Comparison of ENCODE assay signal across 25 mouse cellular contexts in genomic region chr5:101785921-101786614, GRCm38 (mm10). TPM values are rescaled to one million over a fixed set of nuclear protein-coding genes. Genes with fewer than 3 reads are reported as not detected.
DNase-seq lines count a peak whose midpoint lies in the region; ATAC-seq and TF ChIP-seq lines count a peak whose summit lies in the region.
"Had no signal": no experiment of that assay in that cellular context is flagged by ENCODE, and none has a peak within 500 bp of the region (broad histone marks: within the 10 kb centered on the region; RNA-seq: fewer than 3 reads in every experiment).

No protein-coding gene starts in this region.

- TF ChIP-seq POLR2A in brain, embryonic 14.5 days (IDR thresholded peaks at IDR 0.05; ENCODE audit: borderline replicate concordance, extremely low read depth, insufficient read depth, insufficient read length, poor library complexity, severe bottlenecking) = no peak

- no peak overlapping the region for H3K4me3 ChIP-seq in hindbrain, embryonic 10.5 days
- no peak overlapping the region for H3K4me3 ChIP-seq in hindbrain, postnatal 0 days (ENCODE audit: low read length)
- no peak overlapping the region for H3K4me3 ChIP-seq in liver, postnatal 0 days (ENCODE audit: low read depth, low read length)
- H3K4me3 ChIP-seq: erythroblast, embryonic 14.5 days; hindbrain, embryonic 13.5 days; layer of hippocampus, adult 2 months; limb, embryonic 10.5 days; limb, embryonic 15.5 days; neural tube, embryonic 13.5 days had no signal

- ATAC-seq in hindbrain, postnatal 0 days = no peak
- ATAC-seq in liver, postnatal 0 days = peak; percentile 25; the same call in 1 of the 2 replicates
- ATAC-seq: intestine, postnatal 0 days; lung, postnatal 0 days had no signal

- TF ChIP-seq EP300 in liver, postnatal 0 days (IDR thresholded peaks at IDR 0.05; ENCODE audit: low read depth) = no peak

- H3K4me2 ChIP-seq in hindbrain, postnatal 0 days (ENCODE audit: low read depth, low read length) = no peak overlapping the region
- H3K4me2 ChIP-seq in liver, postnatal 0 days (ENCODE audit: low read depth, low read length) = no peak overlapping the region
- H3K4me2 ChIP-seq: hindbrain, embryonic 13.5 days; limb, embryonic 15.5 days; midbrain, embryonic 11.5 days; neural tube, embryonic 13.5 days had no signal

- no peak overlapping the region for H3K9ac ChIP-seq in hindbrain, postnatal 0 days (replicated peaks; ENCODE audit: low read length)
- H3K9ac ChIP-seq in liver, postnatal 0 days (replicated peaks) = no peak overlapping the region
- H3K9ac ChIP-seq: hindbrain, embryonic 13.5 days; limb, embryonic 15.5 days; neural tube, embryonic 13.5 days had no signal

- WGBS in hindbrain, embryonic 10.5 days = 58% methylated on average over 4 of the region's 4 CpGs
- WGBS in hindbrain, postnatal 0 days = 64% methylated on average over 4 of the region's 4 CpGs
- 20% methylated on average over 4 of the region's 4 CpGs for WGBS in liver, postnatal 0 days (ENCODE audit: insufficient replicate concordance)

- peak overlapping the region; percentile 50; the same call in 1 of the 2 replicates for H3K27ac ChIP-seq in hindbrain, embryonic 10.5 days
- no peak overlapping the region for H3K27ac ChIP-seq in hindbrain, postnatal 0 days
- no peak overlapping the region for H3K27ac ChIP-seq in liver, postnatal 0 days (ENCODE audit: low read depth)
- H3K27ac ChIP-seq: hindbrain, embryonic 13.5 days; layer of hippocampus, adult 2 months; limb, embryonic 10.5 days; limb, embryonic 15.5 days; neural tube, embryonic 13.5 days had no signal

- no peaks in the 10 kb centered on the region for H3K9me3 ChIP-seq in hindbrain, embryonic 10.5 days
- H3K9me3 ChIP-seq in hindbrain, postnatal 0 days (ENCODE audit: low read length) = no peaks in the 10 kb centered on the region
- no peaks in the 10 kb centered on the region for H3K9me3 ChIP-seq in liver, postnatal 0 days (ENCODE audit: low read length)
- H3K9me3 ChIP-seq: hindbrain, embryonic 13.5 days; limb, embryonic 10.5 days; limb, embryonic 15.5 days; neural tube, embryonic 13.5 days had no signal

- no peak for TF ChIP-seq CTCF in hindbrain, postnatal 0 days (IDR thresholded peaks at IDR 0.05; ENCODE audit: low read depth)
- TF ChIP-seq CTCF in brain, embryonic 14.5 days (IDR thresholded peaks at IDR 0.05; ENCODE audit: borderline replicate concordance, extremely low read depth, insufficient read depth, insufficient read length) = no peak
- TF ChIP-seq CTCF in liver, postnatal 0 days (IDR thresholded peaks at IDR 0.05; ENCODE audit: low read depth) = no peak

- H3K36me3 ChIP-seq in hindbrain, embryonic 10.5 days = no peaks in the 10 kb centered on the region
- H3K36me3 ChIP-seq in hindbrain, postnatal 0 days (ENCODE audit: insufficient read depth, low read length) = no peaks in the 10 kb centered on the region
- no peaks in the 10 kb centered on the region for H3K36me3 ChIP-seq in liver, postnatal 0 days (replicated peaks; ENCODE audit: insufficient read depth, low read length)
- H3K36me3 ChIP-seq: hindbrain, embryonic 13.5 days; limb, embryonic 10.5 days; limb, embryonic 15.5 days; neural tube, embryonic 13.5 days had no signal

- peaks cover 11% of the 10 kb centered on the region for H3K4me1 ChIP-seq in hindbrain, embryonic 10.5 days (replicated peaks)
- no peaks in the 10 kb centered on the region for H3K4me1 ChIP-seq in hindbrain, postnatal 0 days (ENCODE audit: insufficient read depth, low read length)
- H3K4me1 ChIP-seq in liver, postnatal 0 days (ENCODE audit: insufficient read depth) = peaks cover 2% of the 10 kb centered on the region; the same call in 1 of the 2 replicates
- H3K4me1 ChIP-seq: limb, embryonic 10.5 days; limb, embryonic 15.5 days had no signal

- no peaks in the 10 kb centered on the region for H3K27me3 ChIP-seq in hindbrain, embryonic 10.5 days (ENCODE audit: insufficient read depth, poor library complexity, severe bottlenecking)
- H3K27me3 ChIP-seq in hindbrain, postnatal 0 days (ENCODE audit: insufficient read depth, low read length) = no peaks in the 10 kb centered on the region
- H3K27me3 ChIP-seq in liver, postnatal 0 days (ENCODE audit: insufficient read depth, low read length) = no peaks in the 10 kb centered on the region
- H3K27me3 ChIP-seq: hindbrain, embryonic 13.5 days; limb, embryonic 15.5 days; neural tube, embryonic 13.5 days had no signal

- DNase-seq in hindbrain, embryonic 10.5 days (ENCODE audit: low spot score) = no peak
- DNase-seq in hindbrain, postnatal 0 days (ENCODE audit: low spot score) = no peak
- peak; percentile 85 for DNase-seq in 416B (ENCODE audit: low read depth)
- DNase-seq in brain, embryonic 14.5 days (ENCODE audit: low read depth) = peak; percentile 45
- no peak for DNase-seq in liver, postnatal 0 days
- DNase-seq in kidney, adult 18-20 months = no peak
- DNase-seq in layer of hippocampus, postnatal 36 days = no peak
- DNase-seq in kidney, postnatal 36 days = no peak
- DNase-seq: adrenal gland, postnatal 25 days; cerebellum, adult 9-10 months; cerebellum, postnatal 36 days; gastrocnemius, postnatal 10 days; heart, postnatal 14 days; kidney, postnatal 25 days; lung, adult 18-20 months; lung, postnatal 4 days had no signal

RNA-seq across cellular contexts. Expression of gene Cds1, which starts 21.1 kb away (rescaled TPM):
- polyA plus RNA-seq in hindbrain, embryonic 10.5 days (2016; fragmentation: Nextera tagmentation; extraction: Ambion mirVana) = 0.73 and 1.2 TPM in 2 replicates
- total RNA-seq in hindbrain, postnatal 0 days (2014; rRNA removed) = 20.2 TPM in 2 replicates
- 11.1 and 12.1 TPM in 2 replicates for polyA plus RNA-seq in hindbrain, postnatal 0 days (2015; fragmentation: Nextera tagmentation; extraction: Ambion mirVana)
- polyA plus RNA-seq in brain, embryonic 14.5 days (2012; rRNA removed) = 4.6 and 7.8 TPM in 2 replicates
- polyA plus RNA-seq in liver, postnatal 0 days (2015; fragmentation: Nextera tagmentation; extraction: Ambion mirVana) = 0.39 and 0.44 TPM in 2 replicates
- total RNA-seq in layer of hippocampus, postnatal 36 days (2021) = 10 to 100 TPM; 58.9 to 64.0 TPM
- polyA plus RNA-seq: erythroblast, embryonic 14.5 days had no signal

Comparison
In these comparisons a context has a peak if more than half of its experiments do, and no peak if none do; other contexts are left out.
1. DNase-seq: peak in 416B (single experiment) and brain, embryonic 14.5 days (single experiment); none in hindbrain, embryonic 10.5 days (single experiment), hindbrain, postnatal 0 days (single experiment), liver, postnatal 0 days (single experiment), kidney, adult 18-20 months (single experiment), layer of hippocampus, postnatal 36 days (0 of 2) and kidney, postnatal 36 days (0 of 2).